Mouse (Mus musculus): ENCODE data around the gene Ptk7. TPM values are rescaled to one million over a fixed set of nuclear protein-coding genes. Genes with fewer than 3 reads are reported as not detected.

The Ptk7 gene
- polyA plus RNA-seq, 1 experiment from 2014 or later = 52.6 TPM

DNA sequence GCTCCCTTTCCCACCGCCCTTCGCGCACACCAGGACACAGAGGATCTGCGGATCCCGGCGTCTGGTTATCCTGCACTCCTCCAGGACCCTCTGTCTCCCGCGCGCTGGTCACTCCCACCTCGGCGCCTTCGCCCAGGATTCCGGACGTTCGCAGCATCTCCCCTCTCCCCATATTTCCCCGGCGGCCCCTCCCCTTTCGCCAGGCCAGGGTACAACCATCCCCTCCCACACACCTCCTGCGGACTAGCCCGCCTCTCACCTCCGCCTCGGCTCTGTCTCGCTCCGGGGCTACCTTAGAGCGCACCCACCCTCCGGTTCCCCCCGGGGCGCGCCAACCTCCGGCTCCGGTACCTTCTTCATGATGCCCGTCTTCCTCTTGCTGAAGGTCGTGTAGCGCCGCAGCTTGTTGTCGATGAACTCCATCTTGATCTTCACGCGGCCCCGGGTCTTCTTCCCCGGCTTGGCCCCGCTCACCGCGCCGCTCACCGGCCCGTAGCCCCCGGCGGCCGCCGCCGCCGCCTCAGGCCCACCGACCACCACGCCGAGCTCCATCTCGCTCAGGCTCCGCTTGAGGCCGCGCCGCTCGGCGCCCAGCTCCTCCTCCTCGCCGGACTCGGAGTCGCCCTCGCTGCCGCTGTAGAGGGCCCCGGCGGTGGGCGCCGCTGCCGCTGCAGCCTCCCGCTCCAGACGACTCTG, 74.2 kb downstream of the Ptk7 start:
- Histone ChIP-seq H3K36me3 (peaks cover 25% of the 10 kb centered on the region), H3K9ac (peak overlapping the region; percentile 100), H3K9me3 (no peaks in the 10 kb centered on the region), H3K4me2 (peak overlapping the region; percentile 92), H3K27me3 (replicated peaks) (no peaks in the 10 kb centered on the region), H3K4me3 (peak overlapping the region; percentile 100), H3K27ac (replicated peaks) (peak overlapping the region; percentile 97), H3K4me1 (peaks cover 50% of the 10 kb centered on the region)
- no peak; the same call in 1 of the 2 replicates for ATAC-seq (ENCODE audit: extremely low read depth, insufficient number of reproducible peaks, low FRiP score, low TSS enrichment)
- under 1% methylated on average over 75 of the region's 75 CpGs for whole genome bisulfite sequencing

DNA sequence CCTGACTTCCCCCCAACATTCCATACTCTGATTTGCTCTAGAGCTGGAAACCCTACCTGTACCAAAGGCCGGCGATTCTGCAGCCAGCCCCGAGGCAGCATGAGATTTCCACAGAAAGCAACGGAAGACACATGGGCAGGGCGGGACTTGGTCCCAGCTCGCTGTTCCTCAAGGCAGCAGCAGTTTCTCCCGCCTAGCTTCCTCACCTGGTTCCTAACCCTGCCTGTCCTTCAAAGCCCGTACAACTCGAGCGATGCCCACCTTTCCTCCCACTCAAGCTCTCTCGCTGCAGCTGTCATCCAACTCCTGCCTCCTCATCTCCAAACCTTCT, 74.7 kb downstream of the Ptk7 start:
- Histone ChIP-seq H3K9ac (peak overlapping the region; percentile 100), H3K27ac (replicated peaks) (peak overlapping the region; percentile 97), H3K4me2 (peak overlapping the region; percentile 92), H3K4me3 (peak overlapping the region; percentile 100), H3K27me3 (replicated peaks) (no peaks in the 10 kb centered on the region), H3K9me3 (no peaks in the 10 kb centered on the region), H3K4me1 (peaks cover 50% of the 10 kb centered on the region), H3K36me3 (peaks cover 30% of the 10 kb centered on the region)
- ATAC-seq (ENCODE audit: extremely low read depth, insufficient number of reproducible peaks, low FRiP score, low TSS enrichment) = no peak
- under 1% methylated on average over 11 of the region's 11 CpGs for WGBS

DNA sequence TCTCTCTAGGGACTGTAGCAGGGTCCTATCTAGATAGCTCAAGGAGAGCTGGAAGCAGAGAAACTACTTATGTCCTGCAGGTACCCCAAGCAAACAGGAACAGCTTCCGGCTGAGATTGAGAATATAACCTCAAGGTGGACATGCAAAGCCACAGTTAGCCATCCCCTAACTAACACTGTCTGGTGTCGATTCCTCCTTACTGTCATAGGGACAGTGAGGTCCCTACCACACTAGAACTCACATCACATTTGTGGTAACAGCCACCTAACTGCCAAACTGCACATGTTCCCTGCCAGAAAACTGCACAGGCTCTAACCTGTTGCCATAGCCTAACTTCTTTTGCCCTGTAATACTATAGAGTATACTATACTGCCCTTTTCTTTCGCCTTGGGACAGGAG, 75.4 kb downstream of the Ptk7 start:
- Histone ChIP-seq H3K4me1 (peaks cover 50% of the 10 kb centered on the region), H3K27ac (replicated peaks) (peak overlapping the region; percentile 97), H3K4me2 (peak overlapping the region; percentile 92), H3K4me3 (peak overlapping the region; percentile 100), H3K27me3 (replicated peaks) (no peaks in the 10 kb centered on the region), H3K9ac (peak overlapping the region; percentile 100), H3K9me3 (no peaks in the 10 kb centered on the region), H3K36me3 (peaks cover 36% of the 10 kb centered on the region)
- WGBS = 37% methylated on average over 3 of the region's 3 CpGs
- ATAC-seq (ENCODE audit: extremely low read depth, insufficient number of reproducible peaks, low FRiP score, low TSS enrichment) = no peak

- H3K4me1 ChIP-seq = peaks cover 55% of the 10 kb centered on the region
- 22% methylated on average over 11 of the region's 11 CpGs for WGBS
- H3K4me2 ChIP-seq = peak overlapping the region; percentile 92
- ATAC-seq (ENCODE audit: extremely low read depth, insufficient number of reproducible peaks, low FRiP score, low TSS enrichment) = no peak
- H3K9me3 ChIP-seq = no peaks in the 10 kb centered on the region
- peak overlapping the region; percentile 97 for H3K27ac ChIP-seq (replicated peaks)
- H3K36me3 ChIP-seq = peaks cover 41% of the 10 kb centered on the region
- H3K4me3 ChIP-seq = peak overlapping the region; percentile 100
- no peaks in the 10 kb centered on the region for H3K27me3 ChIP-seq (replicated peaks)
- peak overlapping the region; percentile 100 for H3K9ac ChIP-seq
These were observed 75.8 kb downstream of the Ptk7 start for GRCm38 (mm10) chr17:46553469-46553868.

DNA sequence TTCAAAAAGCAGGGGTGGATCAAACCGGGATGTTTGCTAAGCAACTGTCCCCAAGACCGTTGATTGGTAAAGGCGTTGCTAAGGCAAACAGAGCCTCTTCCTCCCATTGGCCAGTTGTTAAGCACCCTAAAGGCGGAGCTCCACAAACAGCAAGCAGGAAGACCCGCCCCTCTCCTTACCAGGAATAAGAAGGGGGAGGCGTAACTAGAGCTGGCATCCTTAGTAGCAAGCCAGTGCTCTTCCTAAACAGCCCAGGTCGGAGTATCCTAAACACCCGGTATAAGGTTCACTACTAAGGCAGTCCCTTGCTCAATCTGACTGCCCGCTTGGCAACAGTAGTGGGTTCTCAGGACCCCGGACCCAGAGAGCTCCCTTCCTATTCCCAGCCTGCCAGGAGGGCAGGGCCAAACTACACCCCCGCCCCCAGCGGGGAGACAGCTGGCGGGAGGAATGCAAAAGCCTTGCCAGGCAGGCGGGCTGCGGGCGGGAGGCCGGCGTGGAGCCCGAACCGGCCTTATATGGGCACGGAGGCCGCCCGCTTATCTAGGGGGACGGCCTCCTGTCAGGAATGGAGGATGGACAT, 76.4 kb downstream of the Ptk7 start:
- Histone ChIP-seq H3K36me3 (peaks cover 46% of the 10 kb centered on the region), H3K4me3 (peak overlapping the region; percentile 100), H3K4me2 (peak overlapping the region; percentile 92), H3K9me3 (no peaks in the 10 kb centered on the region), H3K27me3 (replicated peaks) (no peaks in the 10 kb centered on the region), H3K27ac (replicated peaks) (peak overlapping the region; percentile 97), H3K4me1 (peaks cover 59% of the 10 kb centered on the region), H3K9ac (peak overlapping the region; percentile 100)
- 3% methylated on average over 24 of the region's 24 CpGs for WGBS
- peak; percentile 45; the same call in 1 of the 2 replicates for ATAC-seq (ENCODE audit: extremely low read depth, insufficient number of reproducible peaks, low FRiP score, low TSS enrichment)

GRCm38 (mm10) chr17:46552151-46552550, 77.2 kb downstream of the Ptk7 start:
- ATAC-seq (ENCODE audit: extremely low read depth, insufficient number of reproducible peaks, low FRiP score, low TSS enrichment) = no peak
- 83% methylated on average over 7 of the region's 7 CpGs for WGBS
- H3K4me2 ChIP-seq = peak overlapping the region; percentile 92
- H3K36me3 ChIP-seq = peaks cover 50% of the 10 kb centered on the region
- peak overlapping the region; percentile 66 for H3K9ac ChIP-seq
- no peaks in the 10 kb centered on the region for H3K9me3 ChIP-seq
- H3K27me3 ChIP-seq (replicated peaks) = no peaks in the 10 kb centered on the region
- peak overlapping the region; percentile 97 for H3K27ac ChIP-seq (replicated peaks)
- H3K4me1 ChIP-seq = peaks cover 60% of the 10 kb centered on the region
- peak overlapping the region; percentile 100 for H3K4me3 ChIP-seq

- ATAC-seq (ENCODE audit: extremely low read depth, insufficient number of reproducible peaks, low FRiP score, low TSS enrichment) = no peak
- 82% methylated on average over 6 of the region's 6 CpGs for WGBS
- no peaks in the 10 kb centered on the region for H3K9me3 ChIP-seq
- H3K4me1 ChIP-seq = peaks cover 63% of the 10 kb centered on the region
- H3K36me3 ChIP-seq = peaks cover 50% of the 10 kb centered on the region
- no peak overlapping the region for H3K4me2 ChIP-seq
- H3K27me3 ChIP-seq (replicated peaks) = no peaks in the 10 kb centered on the region
- no peak overlapping the region for H3K4me3 ChIP-seq
- peak overlapping the region; percentile 38; the same call in 1 of the 2 replicates for H3K9ac ChIP-seq
- no peak overlapping the region for H3K27ac ChIP-seq (replicated peaks)
These were observed 77.9 kb downstream of the Ptk7 start for GRCm38 (mm10) chr17:46551369-46551768.

DNA sequence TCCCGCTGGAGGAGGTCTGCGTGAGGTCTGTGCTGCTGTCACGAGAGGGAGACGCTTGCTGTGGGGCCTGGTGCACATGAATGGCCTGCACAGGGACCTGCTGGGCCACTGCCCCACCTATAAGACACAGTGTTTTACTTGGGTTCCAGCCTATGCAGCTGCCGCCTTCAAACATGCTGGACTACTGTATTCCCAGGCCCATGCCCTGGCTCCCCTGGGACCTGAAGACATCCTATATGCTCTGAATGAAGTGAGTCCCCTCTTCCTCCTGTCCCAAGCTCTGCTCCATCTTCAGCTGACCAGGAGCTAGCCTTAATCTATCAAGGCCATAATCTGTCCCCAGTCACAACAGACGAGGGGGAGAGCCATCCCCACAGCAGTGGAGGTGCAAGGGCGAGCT, 78.4 kb downstream of the Ptk7 start:
- H3K9me3 ChIP-seq = no peaks in the 10 kb centered on the region
- peaks cover 50% of the 10 kb centered on the region for H3K36me3 ChIP-seq
- no peak overlapping the region for H3K9ac ChIP-seq
- no peak overlapping the region for H3K4me2 ChIP-seq
- H3K4me1 ChIP-seq = peaks cover 64% of the 10 kb centered on the region
- 84% methylated on average over 7 of the region's 7 CpGs for WGBS
- H3K27ac ChIP-seq (replicated peaks) = no peak overlapping the region
- no peaks in the 10 kb centered on the region for H3K27me3 ChIP-seq (replicated peaks)
- ATAC-seq (ENCODE audit: extremely low read depth, insufficient number of reproducible peaks, low FRiP score, low TSS enrichment) = no peak
- H3K4me3 ChIP-seq = no peak overlapping the region

DNA sequence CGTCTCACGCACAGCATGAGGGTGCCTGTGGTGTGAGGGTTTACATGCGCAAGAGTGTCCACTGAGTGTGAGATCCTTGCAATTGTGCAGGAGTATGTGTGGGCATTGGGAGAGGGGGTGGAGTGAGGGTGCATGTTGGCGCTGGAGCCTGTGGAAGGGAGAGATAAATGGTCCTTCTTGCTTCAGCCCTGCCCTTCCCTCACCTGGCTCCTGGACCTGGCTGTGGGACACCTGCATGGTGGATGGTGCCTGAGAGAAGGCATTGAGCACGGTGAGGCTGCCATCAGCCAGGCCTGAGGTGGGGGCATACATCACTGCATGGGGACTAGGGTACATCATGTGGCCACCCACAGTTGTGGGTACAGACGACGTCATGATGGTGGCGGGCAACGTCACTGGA, 79.7 kb downstream of the Ptk7 start:
- H3K36me3 ChIP-seq = peaks cover 50% of the 10 kb centered on the region
- H3K27me3 ChIP-seq (replicated peaks) = no peaks in the 10 kb centered on the region
- H3K4me1 ChIP-seq = peaks cover 71% of the 10 kb centered on the region

DNA sequence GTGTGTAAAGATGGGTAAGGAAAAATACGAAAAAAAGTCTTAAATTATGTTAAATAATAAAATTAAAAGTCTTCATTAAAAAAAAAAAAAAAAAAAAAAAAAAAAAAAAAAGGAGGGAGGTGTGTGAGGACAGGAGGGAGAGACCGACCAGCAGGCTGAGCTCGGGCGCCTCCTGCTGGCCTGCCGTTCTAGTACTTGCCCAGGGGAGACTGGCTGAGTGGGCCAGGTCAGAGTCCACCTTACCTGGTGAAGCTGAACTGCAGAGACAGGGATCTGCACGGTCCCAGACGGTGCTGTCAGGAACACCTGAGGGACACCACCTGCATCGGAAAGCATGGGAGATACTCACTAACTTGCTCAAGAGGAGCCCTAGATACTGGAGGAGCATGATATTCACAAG, 80.1 kb downstream of the Ptk7 start:
- no peaks in the 10 kb centered on the region for H3K9me3 ChIP-seq
- peaks cover 50% of the 10 kb centered on the region for H3K36me3 ChIP-seq
- no peak overlapping the region for H3K4me3 ChIP-seq
- no peak for ATAC-seq (ENCODE audit: extremely low read depth, insufficient number of reproducible peaks, low FRiP score, low TSS enrichment)
- H3K4me1 ChIP-seq = peaks cover 66% of the 10 kb centered on the region
- H3K27me3 ChIP-seq (replicated peaks) = no peaks in the 10 kb centered on the region
- WGBS = 27% methylated on average over 8 of the region's 8 CpGs
- H3K4me2 ChIP-seq = no peak overlapping the region
- H3K9ac ChIP-seq = no peak overlapping the region
- no peak overlapping the region for H3K27ac ChIP-seq (replicated peaks)

More for the DNA sequence above, 79.7 kb downstream of the Ptk7 start:
- no peak overlapping the region for H3K27ac ChIP-seq (replicated peaks)
- ATAC-seq (ENCODE audit: extremely low read depth, insufficient number of reproducible peaks, low FRiP score, low TSS enrichment) = no peak
- 87% methylated on average over 9 of the region's 9 CpGs for WGBS
- H3K9ac ChIP-seq = no peak overlapping the region
- no peak overlapping the region for H3K4me3 ChIP-seq
- H3K9me3 ChIP-seq = no peaks in the 10 kb centered on the region
- H3K4me2 ChIP-seq = no peak overlapping the region

DNA sequence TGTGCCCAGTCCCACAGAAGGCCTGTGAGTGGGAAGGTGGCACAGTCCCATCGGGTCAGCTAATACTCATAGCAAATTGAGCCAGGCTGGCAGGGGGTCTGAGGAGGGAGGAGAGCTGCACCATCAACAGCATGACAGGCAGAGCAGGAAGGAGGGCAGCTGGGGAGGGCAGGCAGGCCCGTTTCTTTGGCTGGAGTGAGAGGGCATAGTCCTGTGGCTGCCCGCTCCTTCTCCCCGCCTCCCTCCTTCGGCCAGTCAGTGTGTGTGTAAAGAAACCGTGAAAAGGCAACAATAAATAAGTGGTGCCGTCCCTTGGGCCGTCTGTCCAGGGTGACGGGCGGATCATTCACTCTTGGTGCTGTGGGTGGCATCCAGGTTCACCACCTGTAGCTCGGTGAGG, 80.6 kb downstream of the Ptk7 start:
- H3K4me1 ChIP-seq = peaks cover 62% of the 10 kb centered on the region
- peaks cover 50% of the 10 kb centered on the region for H3K36me3 ChIP-seq
- H3K9me3 ChIP-seq = no peaks in the 10 kb centered on the region
- no peak for ATAC-seq (ENCODE audit: extremely low read depth, insufficient number of reproducible peaks, low FRiP score, low TSS enrichment)
- 66% methylated on average over 11 of the region's 11 CpGs for WGBS
- no peak overlapping the region for H3K4me3 ChIP-seq
- H3K27ac ChIP-seq (replicated peaks) = no peak overlapping the region
- H3K9ac ChIP-seq = peak overlapping the region; percentile 24; the same call in 1 of the 2 replicates
- no peaks in the 10 kb centered on the region for H3K27me3 ChIP-seq (replicated peaks)
- no peak overlapping the region for H3K4me2 ChIP-seq

DNA sequence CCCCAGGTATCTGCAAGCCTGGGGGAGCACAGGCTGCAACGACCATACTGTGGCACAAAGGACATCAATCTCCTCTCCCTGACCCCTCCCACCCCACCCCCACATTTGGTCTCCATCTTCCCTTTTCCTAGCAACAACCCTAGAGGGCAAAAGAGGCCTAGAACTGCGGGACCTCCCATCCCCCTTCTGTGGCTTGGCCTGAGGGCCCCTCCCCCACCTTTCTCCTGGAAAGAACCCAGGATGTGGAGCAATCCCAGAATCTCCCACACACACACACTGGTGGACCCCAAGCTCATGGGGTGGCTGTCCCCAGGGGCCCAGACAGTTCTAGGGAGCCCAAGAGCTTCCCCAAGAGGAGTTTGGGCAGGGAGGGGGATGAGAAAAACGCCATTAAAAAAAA, 81.4 kb downstream of the Ptk7 start:
- ATAC-seq (ENCODE audit: extremely low read depth, insufficient number of reproducible peaks, low FRiP score, low TSS enrichment) = no peak
- WGBS = 35% methylated on average over 3 of the region's 3 CpGs
- H3K36me3 ChIP-seq = peaks cover 53% of the 10 kb centered on the region

More for the DNA sequence above, 81.4 kb downstream of the Ptk7 start:
- Histone ChIP-seq H3K4me1 (peaks cover 54% of the 10 kb centered on the region), H3K4me3 (no peak overlapping the region), H3K4me2 (no peak overlapping the region), H3K9me3 (no peaks in the 10 kb centered on the region), H3K27me3 (replicated peaks) (0 out of 2 replicates have a peak, but pooled peaks cover 6% of the 10 kb centered on the region), H3K9ac (no peak overlapping the region), H3K27ac (replicated peaks) (no peak overlapping the region)
